Mouse (Mus musculus): ENCODE measurements around the gene Syt6. TPM values are rescaled to one million over a fixed set of nuclear protein-coding genes. Genes with fewer than 3 reads are reported as not detected.
A peak's percentile ranks its signal among the peaks of the same experiment; 100 is the strongest.

Gene Syt6
- polyA plus RNA-seq, 1 experiment from 2014 or later = 19.1 TPM

DNA sequence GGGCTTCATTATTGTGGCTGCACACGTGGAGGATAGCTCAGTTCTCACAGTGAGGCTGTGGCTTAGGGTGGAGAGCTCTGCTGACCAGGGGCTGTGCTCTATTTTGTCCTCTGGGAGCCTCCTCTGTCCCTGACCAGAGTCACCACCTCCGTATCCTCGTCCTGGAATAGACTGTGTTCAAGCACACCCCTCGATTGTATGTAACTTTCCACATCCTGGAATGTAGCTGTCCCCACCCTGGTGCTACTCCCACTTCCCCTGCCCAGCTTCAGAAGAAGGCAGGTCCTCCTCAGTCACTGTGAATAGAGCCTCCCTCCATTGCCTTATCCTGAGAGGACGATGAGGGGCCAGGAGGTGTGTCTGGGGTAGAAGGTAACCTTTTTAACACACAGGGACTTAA, 14.6 kb downstream of the Syt6 start:
- Histone ChIP-seq H3K36me3 (ENCODE audit: control insufficient read depth, insufficient read depth, low read length) (no peaks in the 10 kb centered on the region), H3K4me2 (ENCODE audit: low read depth, low read length) (no peak overlapping the region), H3K9ac (replicated peaks; ENCODE audit: low read depth, low read length) (no peak overlapping the region), H3K4me1 (ENCODE audit: control insufficient read depth, insufficient read depth, low read length) (no peaks in the 10 kb centered on the region), H3K27me3 (ENCODE audit: control insufficient read depth, insufficient read depth, low read length) (no peaks in the 10 kb centered on the region), H3K27ac (ENCODE audit: low read depth, low read length) (no peak overlapping the region), H3K9me3 (ENCODE audit: control insufficient read depth, low read length) (no peaks in the 10 kb centered on the region), H3K4me3 (ENCODE audit: low read depth, low read length) (no peak overlapping the region)
- WGBS = 79% methylated on average over 5 of the region's 5 CpGs
- ATAC-seq (ENCODE audit: low read depth) = no peak

DNA sequence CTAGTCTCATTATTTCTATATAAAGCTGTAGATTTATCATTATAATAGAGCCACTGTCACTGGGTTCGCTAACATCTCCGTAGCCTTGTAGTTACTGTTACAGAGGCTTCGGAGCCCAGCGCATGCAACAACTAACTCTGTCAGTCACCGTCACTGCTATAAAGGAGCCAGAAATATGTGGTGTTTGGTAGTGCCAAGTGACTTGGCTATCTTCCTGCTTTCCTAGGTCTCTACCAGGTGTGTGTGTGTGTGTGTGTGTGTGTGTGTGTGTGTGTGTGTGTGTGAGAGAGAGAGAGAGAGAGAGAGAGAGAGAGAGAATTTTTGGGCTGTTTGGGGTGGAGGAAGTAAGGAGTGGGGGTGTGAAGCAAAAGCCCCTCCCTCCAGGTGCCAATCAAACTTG, 17.6 kb downstream of the Syt6 start:
- Histone ChIP-seq H3K36me3 (ENCODE audit: control insufficient read depth, insufficient read depth, low read length) (no peaks in the 10 kb centered on the region), H3K4me3 (ENCODE audit: low read depth, low read length) (no peak overlapping the region), H3K4me1 (ENCODE audit: control insufficient read depth, insufficient read depth, low read length) (no peaks in the 10 kb centered on the region), H3K4me2 (ENCODE audit: low read depth, low read length) (no peak overlapping the region), H3K9me3 (ENCODE audit: control insufficient read depth, low read length) (no peaks in the 10 kb centered on the region), H3K9ac (replicated peaks; ENCODE audit: low read depth, low read length) (no peak overlapping the region), H3K27me3 (ENCODE audit: control insufficient read depth, insufficient read depth, low read length) (no peaks in the 10 kb centered on the region), H3K27ac (ENCODE audit: low read depth, low read length) (no peak overlapping the region)
- 79% methylated on average over 5 of the region's 5 CpGs for WGBS
- ATAC-seq (ENCODE audit: low read depth) = no peak

DNA sequence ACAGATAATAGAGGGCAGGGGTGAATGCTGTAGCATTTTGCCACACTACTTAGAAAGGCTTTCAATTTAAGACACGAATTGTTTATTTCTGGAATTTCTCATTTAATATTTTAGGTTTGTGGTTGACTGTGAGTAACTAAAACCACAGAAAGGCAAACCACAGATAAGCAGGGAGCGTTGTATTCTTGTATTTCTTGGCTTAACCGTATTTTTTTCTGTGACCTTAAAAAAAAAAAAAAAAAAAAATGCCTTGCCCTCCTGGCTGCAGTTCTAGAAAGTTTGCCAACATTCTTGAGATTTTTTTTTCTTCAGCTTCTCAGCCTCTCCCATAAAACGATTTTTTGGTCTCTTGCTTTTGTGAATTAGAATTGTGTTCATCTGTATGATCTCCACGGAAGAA, 18.6 kb downstream of the Syt6 start:
- no peaks in the 10 kb centered on the region for H3K9me3 ChIP-seq (ENCODE audit: control insufficient read depth, low read length)
- no peaks in the 10 kb centered on the region for H3K4me1 ChIP-seq (ENCODE audit: control insufficient read depth, insufficient read depth, low read length)
- H3K27ac ChIP-seq (ENCODE audit: low read depth, low read length) = no peak overlapping the region
- no peaks in the 10 kb centered on the region for H3K36me3 ChIP-seq (ENCODE audit: control insufficient read depth, insufficient read depth, low read length)
- no peak overlapping the region for H3K9ac ChIP-seq (replicated peaks; ENCODE audit: low read depth, low read length)
- no peak overlapping the region for H3K4me2 ChIP-seq (ENCODE audit: low read depth, low read length)
- 87% methylated on average over 5 of the region's 5 CpGs for WGBS
- ATAC-seq (ENCODE audit: low read depth) = no peak
- H3K27me3 ChIP-seq (ENCODE audit: control insufficient read depth, insufficient read depth, low read length) = no peaks in the 10 kb centered on the region
- H3K4me3 ChIP-seq (ENCODE audit: low read depth, low read length) = no peak overlapping the region

DNA sequence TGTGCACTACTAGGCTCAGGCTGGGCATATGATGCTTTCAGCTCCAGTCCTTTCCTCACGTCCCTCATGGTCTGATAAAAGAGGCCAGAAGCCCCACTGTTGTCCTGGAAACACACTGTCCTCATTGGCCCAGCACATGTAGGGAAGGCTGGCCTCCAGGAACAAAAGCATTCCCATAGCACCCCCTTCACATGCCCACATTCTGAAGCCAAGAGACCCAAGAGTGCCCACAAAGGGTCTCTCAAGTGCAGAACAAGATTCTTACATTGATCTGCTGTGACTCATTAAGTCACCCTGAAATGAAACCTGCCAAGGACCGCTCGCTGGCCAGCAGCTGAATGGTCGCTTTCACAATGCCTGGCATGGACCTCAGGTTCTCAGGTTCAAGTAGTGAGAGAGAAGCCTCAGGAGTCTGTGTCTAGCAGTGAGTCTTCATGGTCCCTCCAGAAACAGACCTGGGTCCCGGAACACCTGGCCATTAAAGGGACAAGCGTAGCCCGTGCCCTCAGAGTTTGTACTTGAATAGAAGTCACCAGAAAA, 20.3 kb downstream of the Syt6 start:
- H3K4me1 ChIP-seq (ENCODE audit: control insufficient read depth, insufficient read depth, low read length) = no peaks in the 10 kb centered on the region
- H3K9ac ChIP-seq (replicated peaks; ENCODE audit: low read depth, low read length) = no peak overlapping the region
- H3K36me3 ChIP-seq (ENCODE audit: control insufficient read depth, insufficient read depth, low read length) = no peaks in the 10 kb centered on the region
- H3K9me3 ChIP-seq (ENCODE audit: control insufficient read depth, low read length) = no peaks in the 10 kb centered on the region
- no peak overlapping the region for H3K4me2 ChIP-seq (ENCODE audit: low read depth, low read length)
- ATAC-seq (ENCODE audit: low read depth) = no peak
- H3K27me3 ChIP-seq (ENCODE audit: control insufficient read depth, insufficient read depth, low read length) = no peaks in the 10 kb centered on the region
- no peak overlapping the region for H3K4me3 ChIP-seq (ENCODE audit: low read depth, low read length)
- 82% methylated on average over 7 of the region's 7 CpGs for WGBS
- H3K27ac ChIP-seq (ENCODE audit: low read depth, low read length) = no peak overlapping the region

DNA sequence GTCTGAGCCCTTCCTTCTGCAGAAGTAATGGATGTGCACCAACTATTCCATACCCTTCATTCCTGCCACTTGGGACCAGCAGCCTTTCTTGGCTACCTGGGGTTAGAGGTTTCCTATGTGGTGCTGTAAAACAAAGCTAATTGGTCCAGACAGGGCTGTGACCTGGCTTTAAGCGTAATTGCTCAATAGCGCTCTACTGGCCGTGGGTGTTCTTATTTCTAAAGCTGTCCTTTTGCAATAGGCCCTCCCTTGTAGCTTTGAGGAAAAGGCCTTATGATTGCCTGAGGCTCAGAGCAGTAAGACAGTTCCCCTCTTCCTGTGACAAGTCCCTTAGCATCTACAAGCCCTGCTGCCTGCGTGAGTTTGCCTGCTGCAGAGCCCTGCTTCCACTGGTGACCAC, 22.6 kb downstream of the Syt6 start:
- no peaks in the 10 kb centered on the region for H3K36me3 ChIP-seq (ENCODE audit: control insufficient read depth, insufficient read depth, low read length)
- WGBS = 47% methylated on average over 4 of the region's 4 CpGs
- ATAC-seq (ENCODE audit: low read depth) = no peak

DNA sequence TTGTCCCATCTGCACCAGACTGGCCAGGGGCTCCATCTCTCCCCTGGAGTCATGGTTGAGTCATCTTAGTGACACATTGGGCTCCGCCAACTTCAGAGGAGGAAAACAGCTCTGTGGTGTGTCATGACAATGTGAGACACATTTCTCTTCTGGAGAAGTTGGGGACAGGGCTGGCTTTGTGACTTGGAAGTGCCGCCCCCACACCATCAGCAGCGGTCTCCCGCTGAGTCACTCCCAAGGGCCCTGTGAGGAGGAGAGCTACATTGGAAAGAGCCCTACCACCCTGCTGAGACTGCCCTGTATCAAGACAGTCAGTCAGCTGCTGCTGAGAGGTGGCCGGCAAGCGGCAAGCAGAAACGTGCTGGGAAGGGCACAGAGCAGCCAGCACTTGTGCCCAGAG, 26.0 kb downstream of the Syt6 start:
- Histone ChIP-seq H3K4me3 (ENCODE audit: low read depth, low read length) (no peak overlapping the region), H3K9me3 (ENCODE audit: control insufficient read depth, low read length) (no peaks in the 10 kb centered on the region), H3K36me3 (ENCODE audit: control insufficient read depth, insufficient read depth, low read length) (no peaks in the 10 kb centered on the region), H3K27ac (ENCODE audit: low read depth, low read length) (no peak overlapping the region), H3K4me1 (ENCODE audit: control insufficient read depth, insufficient read depth, low read length) (no peaks in the 10 kb centered on the region), H3K9ac (replicated peaks; ENCODE audit: low read depth, low read length) (no peak overlapping the region), H3K4me2 (ENCODE audit: low read depth, low read length) (no peak overlapping the region), H3K27me3 (ENCODE audit: control insufficient read depth, insufficient read depth, low read length) (no peaks in the 10 kb centered on the region)
- 49% methylated on average over 7 of the region's 7 CpGs for WGBS
- ATAC-seq (ENCODE audit: low read depth) = no peak

More for the DNA sequence above, 22.6 kb downstream of the Syt6 start:
- no peaks in the 10 kb centered on the region for H3K27me3 ChIP-seq (ENCODE audit: control insufficient read depth, insufficient read depth, low read length)
- no peak overlapping the region for H3K27ac ChIP-seq (ENCODE audit: low read depth, low read length)
- H3K9me3 ChIP-seq (ENCODE audit: control insufficient read depth, low read length) = no peaks in the 10 kb centered on the region
- H3K4me3 ChIP-seq (ENCODE audit: low read depth, low read length) = no peak overlapping the region
- no peak overlapping the region for H3K9ac ChIP-seq (replicated peaks; ENCODE audit: low read depth, low read length)
- no peak overlapping the region for H3K4me2 ChIP-seq (ENCODE audit: low read depth, low read length)
- no peaks in the 10 kb centered on the region for H3K4me1 ChIP-seq (ENCODE audit: control insufficient read depth, insufficient read depth, low read length)

DNA sequence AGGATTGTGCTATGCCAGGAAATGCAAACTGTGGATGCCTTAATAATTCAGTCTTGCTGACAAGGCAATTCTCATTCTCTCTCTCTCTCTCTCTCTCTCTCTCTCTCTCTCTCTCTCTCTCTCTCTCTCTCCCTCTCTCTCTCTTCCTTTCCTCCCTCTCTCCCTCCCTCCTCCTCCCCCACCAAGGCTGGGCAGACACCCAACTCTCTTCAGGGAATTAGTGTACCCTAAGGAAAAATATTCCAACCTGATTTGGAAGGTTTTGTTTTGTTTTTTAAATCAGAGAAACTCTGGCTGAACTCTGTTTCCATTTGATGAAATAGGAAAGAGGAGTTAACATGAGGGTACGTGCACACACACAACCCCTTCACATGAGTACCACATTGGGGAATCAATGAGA, 26.5 kb downstream of the Syt6 start:
- H3K4me1 ChIP-seq (ENCODE audit: control insufficient read depth, insufficient read depth, low read length) = peaks cover 1% of the 10 kb centered on the region; the same call in 1 of the 2 replicates
- no peak overlapping the region for H3K9ac ChIP-seq (replicated peaks; ENCODE audit: low read depth, low read length)
- no peak overlapping the region for H3K4me3 ChIP-seq (ENCODE audit: low read depth, low read length)
- H3K27ac ChIP-seq (ENCODE audit: low read depth, low read length) = no peak overlapping the region
- H3K9me3 ChIP-seq (ENCODE audit: control insufficient read depth, low read length) = no peaks in the 10 kb centered on the region
- no peaks in the 10 kb centered on the region for H3K36me3 ChIP-seq (ENCODE audit: control insufficient read depth, insufficient read depth, low read length)
- no peaks in the 10 kb centered on the region for H3K27me3 ChIP-seq (ENCODE audit: control insufficient read depth, insufficient read depth, low read length)
- WGBS = 75% methylated on average over 1 of the region's 1 CpGs
- H3K4me2 ChIP-seq (ENCODE audit: low read depth, low read length) = no peak overlapping the region
- ATAC-seq (ENCODE audit: low read depth) = no peak

DNA sequence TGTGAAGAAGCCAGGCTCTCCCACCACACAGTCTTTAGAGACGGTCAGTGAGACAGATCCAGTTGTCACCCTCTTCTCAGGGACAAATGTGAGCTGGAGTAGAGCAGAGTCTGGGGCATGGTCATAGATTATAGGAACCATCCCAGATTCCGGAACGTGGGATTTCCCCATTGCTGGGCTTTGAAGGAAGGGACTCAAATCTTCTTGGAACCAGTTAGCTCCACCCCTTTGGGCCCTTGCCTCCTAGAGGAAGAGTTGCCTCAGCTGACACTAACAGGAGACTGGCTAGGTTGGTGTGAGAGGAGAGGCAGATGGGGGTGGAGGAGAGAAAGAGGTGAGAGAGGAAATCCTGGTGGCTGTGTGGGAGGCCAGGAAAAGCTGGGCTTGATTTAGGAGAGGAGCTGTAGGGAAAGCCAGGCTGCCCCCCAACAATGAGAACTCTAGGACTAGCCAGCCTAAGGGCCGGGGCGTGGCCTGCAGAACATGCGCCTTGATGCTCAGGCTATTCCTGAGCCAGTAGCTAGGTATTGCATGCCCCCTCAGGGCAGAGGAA, 31.1 kb downstream of the Syt6 start:
- Histone ChIP-seq H3K9me3 (ENCODE audit: control insufficient read depth, low read length) (no peaks in the 10 kb centered on the region), H3K4me3 (ENCODE audit: low read depth, low read length) (no peak overlapping the region), H3K36me3 (ENCODE audit: control insufficient read depth, insufficient read depth, low read length) (no peaks in the 10 kb centered on the region), H3K4me2 (ENCODE audit: low read depth, low read length) (no peak overlapping the region), H3K27me3 (ENCODE audit: control insufficient read depth, insufficient read depth, low read length) (no peaks in the 10 kb centered on the region), H3K9ac (replicated peaks; ENCODE audit: low read depth, low read length) (no peak overlapping the region), H3K27ac (ENCODE audit: low read depth, low read length) (no peak overlapping the region), H3K4me1 (ENCODE audit: control insufficient read depth, insufficient read depth, low read length) (peaks cover 7% of the 10 kb centered on the region; the same call in 1 of the 2 replicates)
- 92% methylated on average over 6 of the region's 6 CpGs for WGBS
- no peak; the same call in 1 of the 2 replicates for ATAC-seq (ENCODE audit: low read depth)

DNA sequence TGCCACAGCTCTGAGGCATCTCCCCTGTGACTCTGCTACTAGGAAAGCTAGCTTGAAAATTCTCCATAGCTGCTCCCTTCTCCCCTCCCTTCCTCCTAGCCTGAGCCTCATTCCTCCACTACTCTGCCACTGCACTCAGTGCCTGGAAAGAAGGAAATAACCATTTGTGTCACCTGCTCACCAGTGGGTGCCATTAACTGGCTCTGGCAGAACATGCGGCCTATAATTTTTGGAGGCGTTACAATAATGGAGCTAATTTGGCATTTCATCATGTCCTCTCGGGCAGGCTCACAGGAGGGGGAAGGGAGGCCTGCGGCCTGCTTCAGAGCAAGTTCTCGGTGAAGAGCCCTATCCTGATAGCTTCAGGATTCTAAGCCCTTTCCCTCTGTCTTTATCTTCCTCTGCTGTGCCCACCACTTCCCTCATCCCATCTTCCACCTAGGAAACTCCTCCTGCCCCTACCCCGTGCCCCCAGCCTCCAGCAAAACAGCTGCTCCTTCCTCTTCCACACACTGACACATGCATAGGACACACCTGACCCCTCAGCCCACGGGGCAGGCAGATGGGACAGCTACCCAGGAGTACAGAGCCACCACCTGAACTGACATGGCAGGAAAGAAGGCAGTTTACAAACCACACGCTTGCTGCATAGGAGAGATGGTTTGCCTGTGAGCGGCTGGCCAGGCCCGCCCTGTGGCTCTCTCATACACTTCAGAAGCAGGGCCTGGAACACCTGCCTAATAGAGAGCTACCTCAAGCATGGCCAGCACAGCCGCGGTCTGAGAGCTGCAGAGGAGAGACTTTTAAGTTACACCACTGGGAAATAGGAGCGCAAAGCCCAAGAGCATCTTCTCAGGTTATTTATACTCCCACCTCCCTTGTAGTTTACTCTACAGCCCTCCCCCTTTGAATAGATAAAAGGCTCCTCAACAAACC, 31.9 kb downstream of the Syt6 start:
- peak overlapping the region; percentile 22; the same call in 1 of the 2 replicates for H3K27ac ChIP-seq (ENCODE audit: low read depth, low read length)

More for the DNA sequence above, 31.9 kb downstream of the Syt6 start:
- Histone ChIP-seq H3K9me3 (ENCODE audit: control insufficient read depth, low read length) (no peaks in the 10 kb centered on the region), H3K4me3 (ENCODE audit: low read depth, low read length) (no peak overlapping the region), H3K27me3 (ENCODE audit: control insufficient read depth, insufficient read depth, low read length) (no peaks in the 10 kb centered on the region), H3K4me1 (ENCODE audit: control insufficient read depth, insufficient read depth, low read length) (peaks cover 7% of the 10 kb centered on the region; the same call in 1 of the 2 replicates), H3K9ac (replicated peaks; ENCODE audit: low read depth, low read length) (no peak overlapping the region), H3K36me3 (ENCODE audit: control insufficient read depth, insufficient read depth, low read length) (no peaks in the 10 kb centered on the region), H3K4me2 (ENCODE audit: low read depth, low read length) (no peak overlapping the region)
- 60% methylated on average over 13 of the region's 13 CpGs for WGBS
- ATAC-seq (ENCODE audit: low read depth) = peak; percentile 34; the same call in 1 of the 2 replicates

All from neural tube, embryonic 14.5 days (tissue).